Mouse (Mus musculus): ENCODE data around the gene Snu13. TPM values are rescaled to one million over a fixed set of nuclear protein-coding genes. Genes with fewer than 3 reads are reported as not detected.

Gene Snu13
- polyA plus RNA-seq, 1 experiment from 2014 or later: 283 TPM

GRCm38 (mm10) chr15:82035904-82036689, 11.3 kb downstream of the Snu13 start:
- no peak for ATAC-seq (ENCODE audit: low FRiP score)
- Histone ChIP-seq H3K4me2 (no peak overlapping the region), H3K4me1 (ENCODE audit: control insufficient read depth, insufficient read depth, low read length) (no peaks in the 10 kb centered on the region), H3K9ac (ENCODE audit: low read length) (no peak overlapping the region), H3K9me3 (ENCODE audit: control insufficient read depth, low read length) (no peaks in the 10 kb centered on the region), H3K4me3 (ENCODE audit: low read depth, low read length) (no peak overlapping the region), H3K27me3 (ENCODE audit: control insufficient read depth, insufficient read depth, low read length) (no peaks in the 10 kb centered on the region), H3K27ac (ENCODE audit: low read depth, low read length) (no peak overlapping the region), H3K36me3 (ENCODE audit: control insufficient read depth, insufficient read depth, low read length) (peaks cover 19% of the 10 kb centered on the region)
- WGBS: 82% methylated on average over 12 of the region's 12 CpGs
- peak; percentile 56 for DNase-seq (ENCODE audit: low spot score, missing footprints)

- ATAC-seq (ENCODE audit: low FRiP score) (no peak), DNase-seq (ENCODE audit: low spot score, missing footprints) (peak; percentile 60)
- 94% methylated on average over 4 of the region's 4 CpGs for WGBS
- peaks cover 10% of the 10 kb centered on the region for H3K36me3 ChIP-seq (ENCODE audit: control insufficient read depth, insufficient read depth, low read length)
- no peaks in the 10 kb centered on the region for H3K27me3 ChIP-seq (ENCODE audit: control insufficient read depth, insufficient read depth, low read length)
- no peaks in the 10 kb centered on the region for H3K9me3 ChIP-seq (ENCODE audit: control insufficient read depth, low read length)
- H3K4me2 ChIP-seq: no peak within 1 kb of the TSS
- no peak within 1 kb of the TSS for H3K4me3 ChIP-seq (ENCODE audit: low read depth, low read length)
- H3K4me1 ChIP-seq (ENCODE audit: control insufficient read depth, insufficient read depth, low read length): no peaks in the 10 kb centered on the region
- H3K9ac ChIP-seq (ENCODE audit: low read length): no peak within 1 kb of the TSS
- H3K27ac ChIP-seq (ENCODE audit: low read depth, low read length): no peak within 1 kb of the TSS
These were observed 13.6 kb downstream of the Snu13 start, which contains the start of gene Desi1 for GRCm38 (mm10) chr15:82033762-82034161. Gene Desi1 (minus strand): TSS chr15:82033862.

- Histone ChIP-seq H3K27me3 (ENCODE audit: control insufficient read depth, insufficient read depth, low read length) (no peaks in the 10 kb centered on the region), H3K4me3 (ENCODE audit: low read depth, low read length) (no peak overlapping the region), H3K4me1 (ENCODE audit: control insufficient read depth, insufficient read depth, low read length) (no peaks in the 10 kb centered on the region), H3K27ac (ENCODE audit: low read depth, low read length) (no peak overlapping the region), H3K9me3 (ENCODE audit: control insufficient read depth, low read length) (no peaks in the 10 kb centered on the region), H3K9ac (ENCODE audit: low read length) (no peak overlapping the region), H3K4me2 (no peak overlapping the region), H3K36me3 (ENCODE audit: control insufficient read depth, insufficient read depth, low read length) (peaks cover 9% of the 10 kb centered on the region; the same call in 1 of the 2 replicates)
- no peak for DNase-seq (ENCODE audit: low spot score, missing footprints)
- 87% methylated on average over 7 of the region's 7 CpGs for WGBS
- no peak for ATAC-seq (ENCODE audit: low FRiP score)
These were observed 15.0 kb downstream of the Snu13 start for GRCm38 (mm10) chr15:82032386-82032785.

GRCm38 (mm10) chr15:82027726-82028125, 19.7 kb downstream of the Snu13 start:
- no peak for ATAC-seq (ENCODE audit: low FRiP score)
- WGBS: 95% methylated on average over 7 of the region's 7 CpGs

GRCm38 (mm10) chr15:82027276-82027675, 20.1 kb downstream of the Snu13 start:
- peaks cover 20% of the 10 kb centered on the region for H3K36me3 ChIP-seq (ENCODE audit: control insufficient read depth, insufficient read depth, low read length)
- H3K27ac ChIP-seq (ENCODE audit: low read depth, low read length): no peak overlapping the region
- H3K4me3 ChIP-seq (ENCODE audit: low read depth, low read length): no peak overlapping the region
- H3K4me1 ChIP-seq (ENCODE audit: control insufficient read depth, insufficient read depth, low read length): no peaks in the 10 kb centered on the region
- H3K4me2 ChIP-seq: no peak overlapping the region
- H3K9me3 ChIP-seq (ENCODE audit: control insufficient read depth, low read length): no peaks in the 10 kb centered on the region
- peak; percentile 26 for DNase-seq (ENCODE audit: low spot score, missing footprints)
- H3K27me3 ChIP-seq (ENCODE audit: control insufficient read depth, insufficient read depth, low read length): no peaks in the 10 kb centered on the region
- no peak for ATAC-seq (ENCODE audit: low FRiP score)
- 92% methylated on average over 7 of the region's 7 CpGs for WGBS
- H3K9ac ChIP-seq (ENCODE audit: low read length): no peak overlapping the region

More at GRCm38 (mm10) chr15:82027726-82028125, 19.7 kb downstream of the Snu13 start:
- no peak overlapping the region for H3K9ac ChIP-seq (ENCODE audit: low read length)
- H3K27me3 ChIP-seq (ENCODE audit: control insufficient read depth, insufficient read depth, low read length): no peaks in the 10 kb centered on the region
- no peak overlapping the region for H3K4me2 ChIP-seq
- H3K27ac ChIP-seq (ENCODE audit: low read depth, low read length): no peak overlapping the region
- peaks cover 18% of the 10 kb centered on the region for H3K36me3 ChIP-seq (ENCODE audit: control insufficient read depth, insufficient read depth, low read length)
- no peaks in the 10 kb centered on the region for H3K4me1 ChIP-seq (ENCODE audit: control insufficient read depth, insufficient read depth, low read length)
- no peak overlapping the region for H3K4me3 ChIP-seq (ENCODE audit: low read depth, low read length)
- no peaks in the 10 kb centered on the region for H3K9me3 ChIP-seq (ENCODE audit: control insufficient read depth, low read length)
- DNase-seq (ENCODE audit: low spot score, missing footprints): no peak

- peak; percentile 44 for DNase-seq (ENCODE audit: low spot score, missing footprints)
- ATAC-seq (ENCODE audit: low FRiP score): no peak
- H3K4me1 ChIP-seq (ENCODE audit: control insufficient read depth, insufficient read depth, low read length): no peaks in the 10 kb centered on the region
- H3K27me3 ChIP-seq (ENCODE audit: control insufficient read depth, insufficient read depth, low read length): no peaks in the 10 kb centered on the region
- no peak overlapping the region for H3K27ac ChIP-seq (ENCODE audit: low read depth, low read length)
- 94% methylated on average over 6 of the region's 6 CpGs for WGBS
- no peak overlapping the region for H3K9ac ChIP-seq (ENCODE audit: low read length)
- H3K36me3 ChIP-seq (ENCODE audit: control insufficient read depth, insufficient read depth, low read length): peaks cover 16% of the 10 kb centered on the region
- no peak overlapping the region for H3K4me2 ChIP-seq
- H3K9me3 ChIP-seq (ENCODE audit: control insufficient read depth, low read length): no peaks in the 10 kb centered on the region
- no peak overlapping the region for H3K4me3 ChIP-seq (ENCODE audit: low read depth, low read length)
These were observed 23.3 kb downstream of the Snu13 start for GRCm38 (mm10) chr15:82023965-82024635.

GRCm38 (mm10) chr15:82022535-82023088, 24.8 kb downstream of the Snu13 start:
- WGBS: 90% methylated on average over 13 of the region's 13 CpGs
- peaks cover 15% of the 10 kb centered on the region for H3K36me3 ChIP-seq (ENCODE audit: control insufficient read depth, insufficient read depth, low read length)
- no peak overlapping the region for H3K4me2 ChIP-seq
- no peak overlapping the region for H3K9ac ChIP-seq (ENCODE audit: low read length)
- H3K9me3 ChIP-seq (ENCODE audit: control insufficient read depth, low read length): no peaks in the 10 kb centered on the region
- ATAC-seq (ENCODE audit: low FRiP score) (no peak), DNase-seq (ENCODE audit: low spot score, missing footprints) (peak; percentile 45)
- H3K4me1 ChIP-seq (ENCODE audit: control insufficient read depth, insufficient read depth, low read length): no peaks in the 10 kb centered on the region
- no peak overlapping the region for H3K27ac ChIP-seq (ENCODE audit: low read depth, low read length)
- no peak overlapping the region for H3K4me3 ChIP-seq (ENCODE audit: low read depth, low read length)
- no peaks in the 10 kb centered on the region for H3K27me3 ChIP-seq (ENCODE audit: control insufficient read depth, insufficient read depth, low read length)

GRCm38 (mm10) chr15:82019288-82019687, 28.1 kb downstream of the Snu13 start:
- Histone ChIP-seq H3K4me3 (ENCODE audit: low read depth, low read length) (no peak overlapping the region), H3K9ac (ENCODE audit: low read length) (no peak overlapping the region), H3K4me2 (no peak overlapping the region), H3K27me3 (ENCODE audit: control insufficient read depth, insufficient read depth, low read length) (no peaks in the 10 kb centered on the region), H3K27ac (ENCODE audit: low read depth, low read length) (no peak overlapping the region), H3K4me1 (ENCODE audit: control insufficient read depth, insufficient read depth, low read length) (peaks cover 12% of the 10 kb centered on the region; the same call in 1 of the 2 replicates), H3K9me3 (ENCODE audit: control insufficient read depth, low read length) (no peaks in the 10 kb centered on the region), H3K36me3 (ENCODE audit: control insufficient read depth, insufficient read depth, low read length) (peaks cover 5% of the 10 kb centered on the region; the same call in 1 of the 2 replicates)
- DNase-seq (ENCODE audit: low spot score, missing footprints) (no peak), ATAC-seq (ENCODE audit: low FRiP score) (no peak)
- WGBS: 92% methylated on average over 3 of the region's 3 CpGs

- Histone ChIP-seq H3K4me2 (no peak overlapping the region), H3K27ac (ENCODE audit: low read depth, low read length) (no peak overlapping the region), H3K27me3 (ENCODE audit: control insufficient read depth, insufficient read depth, low read length) (no peaks in the 10 kb centered on the region), H3K9ac (ENCODE audit: low read length) (no peak overlapping the region), H3K36me3 (ENCODE audit: control insufficient read depth, insufficient read depth, low read length) (peaks cover under 1% of the 10 kb centered on the region; the same call in 1 of the 2 replicates), H3K4me1 (ENCODE audit: control insufficient read depth, insufficient read depth, low read length) (peaks cover 14% of the 10 kb centered on the region; the same call in 1 of the 2 replicates), H3K9me3 (ENCODE audit: control insufficient read depth, low read length) (no peaks in the 10 kb centered on the region), H3K4me3 (ENCODE audit: low read depth, low read length) (no peak overlapping the region)
- 82% methylated on average over 4 of the region's 4 CpGs for WGBS
- DNase-seq (ENCODE audit: low spot score, missing footprints) (peak; percentile 61), ATAC-seq (ENCODE audit: low FRiP score) (no peak)
These were observed 29.9 kb downstream of the Snu13 start for GRCm38 (mm10) chr15:82017461-82017860.

Measured in midbrain, embryonic 11.5 days (tissue).